9 mouse cellular contexts compared by ENCODE assay signal in genomic region chr5:135544032-135544558, GRCm38 (mm10). TPM values are rescaled to one million over a fixed set of nuclear protein-coding genes. Genes with fewer than 3 reads are reported as not detected.
DNase-seq lines count a peak whose midpoint lies in the region; ATAC-seq and TF ChIP-seq lines count a peak whose summit lies in the region.
"Had no signal": no experiment of that assay in that cellular context is flagged by ENCODE, and none has a peak within 500 bp of the region (broad histone marks: within the 10 kb centered on the region; RNA-seq: fewer than 3 reads in every experiment).

No protein-coding gene starts in this region.

- H3K27me3 ChIP-seq in thymus, adult 2 months (ENCODE audit: control insufficient read depth, insufficient read depth, low read length), result no peaks in the 10 kb centered on the region
- peaks cover 21% of the 10 kb centered on the region for H3K27me3 ChIP-seq in embryonic facial prominence, embryonic 10.5 days (replicated peaks; ENCODE audit: low read depth, poor library complexity, severe bottlenecking)
- H3K27me3 ChIP-seq in heart, embryonic 13.5 days (replicated peaks), result 0 out of 2 replicates have a peak, but pooled peaks cover 6% of the 10 kb centered on the region
- H3K27me3 ChIP-seq in limb, embryonic 11.5 days (ENCODE audit: control insufficient read depth, insufficient read depth, low read length), result 0 out of 2 replicates have a peak, but pooled peaks cover 2% of the 10 kb centered on the region
- no peaks in the 10 kb centered on the region for H3K27me3 ChIP-seq in midbrain, embryonic 15.5 days (replicated peaks)

- peak overlapping the region; percentile 86 for H3K9ac ChIP-seq in heart, embryonic 13.5 days
- H3K9ac ChIP-seq in limb, embryonic 11.5 days (ENCODE audit: low read length), result peak overlapping the region; percentile 71
- H3K9ac ChIP-seq in midbrain, embryonic 15.5 days, result peak overlapping the region; percentile 62

- no peak for DNase-seq in thymus, adult 2 months
- DNase-seq in thymus, postnatal 25 days, result no peak
- peak; percentile 35 for DNase-seq in embryonic facial prominence, embryonic 10.5 days (ENCODE audit: low spot score)
- DNase-seq in limb, embryonic 11.5 days (ENCODE audit: low spot score), result peak; percentile 44
- no peak for DNase-seq in frontal cortex, postnatal 14 days (ENCODE audit: low spot score in 2 of 2)
- no peak for DNase-seq in left cerebral cortex, postnatal 36 days (ENCODE audit: low spot score in 2 of 2)

- no peaks in the 10 kb centered on the region for H3K9me3 ChIP-seq in embryonic facial prominence, embryonic 10.5 days
- no peaks in the 10 kb centered on the region for H3K9me3 ChIP-seq in heart, embryonic 13.5 days
- H3K9me3 ChIP-seq in limb, embryonic 11.5 days (ENCODE audit: control insufficient read depth, low read length), result no peaks in the 10 kb centered on the region
- no peaks in the 10 kb centered on the region for H3K9me3 ChIP-seq in midbrain, embryonic 15.5 days

- ATAC-seq in heart, embryonic 13.5 days (ENCODE audit: extremely low read depth, insufficient number of reproducible peaks, low FRiP score, low TSS enrichment), result no peak
- no peak for ATAC-seq in limb, embryonic 11.5 days (ENCODE audit: insufficient number of reproducible peaks, low FRiP score, low TSS enrichment, low read depth)
- ATAC-seq in midbrain, embryonic 15.5 days (replicated peaks), result no peak

- H3K4me2 ChIP-seq in heart, embryonic 13.5 days, result peak overlapping the region; percentile 97
- H3K4me2 ChIP-seq in limb, embryonic 11.5 days (ENCODE audit: low read depth, severe bottlenecking), result peak overlapping the region; percentile 96
- H3K4me2 ChIP-seq in midbrain, embryonic 15.5 days, result peak overlapping the region; percentile 96

- TF ChIP-seq POLR2A in thymus, adult 2 months (IDR thresholded peaks at IDR 0.05; ENCODE audit: control insufficient read depth, extremely low read depth, insufficient read depth, low read length, poor library complexity), result no peak

- WGBS in thymus, adult 2 months, result 45% methylated on average over 15 of the region's 15 CpGs
- WGBS in embryonic facial prominence, embryonic 10.5 days, result 8% methylated on average over 15 of the region's 15 CpGs
- 3% methylated on average over 15 of the region's 15 CpGs for WGBS in heart, embryonic 13.5 days
- WGBS in limb, embryonic 11.5 days, result 8% methylated on average over 15 of the region's 15 CpGs
- 2% methylated on average over 15 of the region's 15 CpGs for WGBS in midbrain, embryonic 15.5 days

- H3K36me3 ChIP-seq in thymus, adult 2 months (ENCODE audit: control insufficient read depth, insufficient read depth, low read length), result no peaks in the 10 kb centered on the region
- no peaks in the 10 kb centered on the region for H3K36me3 ChIP-seq in embryonic facial prominence, embryonic 10.5 days (replicated peaks)
- no peaks in the 10 kb centered on the region for H3K36me3 ChIP-seq in heart, embryonic 13.5 days
- H3K36me3 ChIP-seq in limb, embryonic 11.5 days (ENCODE audit: control insufficient read depth, insufficient read depth, low read length), result no peaks in the 10 kb centered on the region
- no peaks in the 10 kb centered on the region for H3K36me3 ChIP-seq in midbrain, embryonic 15.5 days (replicated peaks)

- no peak for TF ChIP-seq CTCF in thymus, adult 2 months (IDR thresholded peaks at IDR 0.05; ENCODE audit: borderline replicate concordance, control insufficient read depth, extremely low read depth, insufficient read depth, low read length, poor library complexity)

- H3K4me1 ChIP-seq in thymus, adult 2 months (replicated peaks; ENCODE audit: control insufficient read depth, insufficient read depth, low read length), result peaks cover 10% of the 10 kb centered on the region
- H3K4me1 ChIP-seq in embryonic facial prominence, embryonic 10.5 days, result peaks cover 23% of the 10 kb centered on the region
- peaks cover 19% of the 10 kb centered on the region for H3K4me1 ChIP-seq in heart, embryonic 13.5 days
- H3K4me1 ChIP-seq in limb, embryonic 11.5 days (ENCODE audit: control insufficient read depth, insufficient read depth, low read length), result peaks cover 8% of the 10 kb centered on the region; the same call in 1 of the 2 replicates
- peaks cover 12% of the 10 kb centered on the region for H3K4me1 ChIP-seq in midbrain, embryonic 15.5 days

- H3K4me3 ChIP-seq in thymus, adult 2 months (ENCODE audit: control insufficient read depth, insufficient read depth, low read length), result peak overlapping the region; percentile 80; the same call in 1 of the 2 replicates
- H3K4me3 ChIP-seq in embryonic facial prominence, embryonic 10.5 days, result peak overlapping the region; percentile 85
- H3K4me3 ChIP-seq in heart, embryonic 13.5 days, result peak overlapping the region; percentile 79
- peak overlapping the region; percentile 76 for H3K4me3 ChIP-seq in limb, embryonic 11.5 days (ENCODE audit: low read depth, low read length)
- H3K4me3 ChIP-seq in midbrain, embryonic 15.5 days, result peak overlapping the region; percentile 77

- intact Hi-C loops in left cerebral cortex, postnatal 36 days (cut with DNase I), result no loop called here

- no peak overlapping the region for H3K27ac ChIP-seq in thymus, adult 2 months (ENCODE audit: control insufficient read depth, insufficient read depth, low read length)
- peak overlapping the region; percentile 88; the same call in 1 of the 2 replicates for H3K27ac ChIP-seq in embryonic facial prominence, embryonic 10.5 days (replicated peaks)
- peak overlapping the region; percentile 67 for H3K27ac ChIP-seq in heart, embryonic 13.5 days (replicated peaks)
- H3K27ac ChIP-seq in limb, embryonic 11.5 days (replicated peaks; ENCODE audit: low read depth, low read length), result no peak overlapping the region
- no peak overlapping the region for H3K27ac ChIP-seq in midbrain, embryonic 15.5 days

RNA-seq across cellular contexts. Expression of gene Hip1, which starts 0.8 kb away (rescaled TPM):
- 9.9 and 11.8 TPM in 2 replicates for polyA plus RNA-seq in thymus, adult 2 months (2012; rRNA removed)
- 64.6 and 66.1 TPM in 2 replicates for polyA plus RNA-seq in embryonic facial prominence, embryonic 10.5 days (2016; fragmentation: Nextera tagmentation; extraction: Ambion mirVana)
- 22.8 and 24.9 TPM in 2 replicates for polyA plus RNA-seq in heart, embryonic 13.5 days (2015; fragmentation: Nextera tagmentation; extraction: Ambion mirVana)
- 35.2 and 39.4 TPM in 2 replicates for polyA plus RNA-seq in limb, embryonic 11.5 days (2014; fragmentation: Nextera tagmentation; extraction: Ambion mirVana)
- polyA plus RNA-seq in midbrain, embryonic 15.5 days (2015; fragmentation: Nextera tagmentation; extraction: Ambion mirVana), result 37.6 and 38.2 TPM in 2 replicates
- 10 to 100 TPM; 44.6 to 61.3 TPM for total RNA-seq in left cerebral cortex, postnatal 36 days (2021)

RNA-seq across cellular contexts. Expression of gene Ccl26, which starts 19.3 kb away (rescaled TPM):
- not detected in 2 replicates for polyA plus RNA-seq in thymus, adult 2 months (2012; rRNA removed)
- not detected in 2 replicates for polyA plus RNA-seq in embryonic facial prominence, embryonic 10.5 days (2016; fragmentation: Nextera tagmentation; extraction: Ambion mirVana)
- polyA plus RNA-seq in heart, embryonic 13.5 days (2015; fragmentation: Nextera tagmentation; extraction: Ambion mirVana), result not detected in 2 replicates
- polyA plus RNA-seq in limb, embryonic 11.5 days (2014; fragmentation: Nextera tagmentation; extraction: Ambion mirVana), result not detected in 2 replicates
- polyA plus RNA-seq in midbrain, embryonic 15.5 days (2015; fragmentation: Nextera tagmentation; extraction: Ambion mirVana), result not detected in 2 replicates
- not detected for total RNA-seq in left cerebral cortex, postnatal 36 days (2021)
- total RNA-seq: neutrophil, adult 5-6 weeks had no signal

RNA-seq across cellular contexts. Expression of gene Ccl24, which starts 28.8 kb away (rescaled TPM):
- polyA plus RNA-seq in thymus, adult 2 months (2012; rRNA removed), result 3.0 and 3.1 TPM in 2 replicates
- 0.75 and 0.86 TPM in 2 replicates for polyA plus RNA-seq in embryonic facial prominence, embryonic 10.5 days (2016; fragmentation: Nextera tagmentation; extraction: Ambion mirVana)
- 2.4 and 2.9 TPM in 2 replicates for polyA plus RNA-seq in heart, embryonic 13.5 days (2015; fragmentation: Nextera tagmentation; extraction: Ambion mirVana)
- 0.37 and 1.3 TPM in 2 replicates for polyA plus RNA-seq in limb, embryonic 11.5 days (2014; fragmentation: Nextera tagmentation; extraction: Ambion mirVana)
- 1.2 and 2.8 TPM in 2 replicates for polyA plus RNA-seq in midbrain, embryonic 15.5 days (2015; fragmentation: Nextera tagmentation; extraction: Ambion mirVana)
- under 1 TPM in 1 of 2 experiments, not detected in 1; 0.64 TPM for total RNA-seq in left cerebral cortex, postnatal 36 days (2021)
- total RNA-seq: neutrophil, adult 5-6 weeks had no signal

Comparison
In these comparisons a context has a peak if more than half of its experiments do, and no peak if none do; other contexts are left out.
1. DNase-seq: peak in embryonic facial prominence, embryonic 10.5 days (single experiment) and limb, embryonic 11.5 days (single experiment); none in thymus, adult 2 months (single experiment), thymus, postnatal 25 days (single experiment), frontal cortex, postnatal 14 days (0 of 2) and left cerebral cortex, postnatal 36 days (0 of 2).
2. H3K27ac ChIP-seq: peak in embryonic facial prominence, embryonic 10.5 days (single experiment) and heart, embryonic 13.5 days (single experiment); none in thymus, adult 2 months (single experiment), limb, embryonic 11.5 days (single experiment) and midbrain, embryonic 15.5 days (single experiment).
3. Peak in every context shown above with its lines, with median percentiles within 50 percentile points of each other: H3K4me3 ChIP-seq, H3K4me2 ChIP-seq and H3K9ac ChIP-seq.